Mouse (Mus musculus): ENCODE measurements around the gene B4galnt4. TPM values are rescaled to one million over a fixed set of nuclear protein-coding genes. Genes with fewer than 3 reads are reported as not detected.

B4galnt4 gene
- total RNA-seq, 1 experiment = 31.1 TPM

DNA sequence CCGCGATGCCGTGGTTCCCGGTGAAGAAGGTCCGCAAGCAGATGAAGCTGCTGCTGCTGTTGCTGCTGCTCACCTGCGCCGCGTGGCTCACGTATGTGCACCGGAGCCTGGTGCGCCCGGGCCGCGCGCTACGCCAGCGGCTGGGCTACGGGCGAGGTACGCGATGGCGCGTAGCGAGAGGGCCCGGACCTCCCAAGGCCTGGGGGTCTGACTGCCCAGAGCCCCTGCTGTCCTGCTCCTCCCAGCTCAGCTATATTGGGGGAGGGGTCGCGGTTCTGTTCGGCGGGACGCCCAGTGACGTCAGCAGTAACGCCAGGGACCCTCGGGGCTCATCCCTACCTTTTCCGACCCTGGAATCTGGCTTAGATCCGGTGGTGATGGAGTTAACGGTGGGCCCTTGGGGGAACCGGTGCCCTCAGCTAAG is 377 bp downstream of the B4galnt4 start:
- Histone ChIP-seq H3K4me1 (ENCODE audit: control insufficient read depth in 2 of 2, insufficient read depth in 2 of 2, low read length in 2 of 2, poor library complexity in 1 of 2) (peaks cover 8 to 15% of the 10 kb centered on the region in 2 experiments), H3K4me3 (ENCODE audit: insufficient read depth in 1 of 2, low read depth in 1 of 2, low read length in 2 of 2, poor library complexity in 1 of 2, severe bottlenecking in 1 of 2) (peak overlapping the region; percentile 81 to 90), H3K9ac (ENCODE audit: insufficient read depth, low read depth, low read length, poor library complexity, severe bottlenecking) (peak overlapping the region; percentile 74), H3K9me3 (ENCODE audit: control insufficient read depth, insufficient read depth, low read depth, low read length) (no peaks in the 10 kb centered on the region), H3K27ac (ENCODE audit: insufficient read depth, low read depth, low read length, poor library complexity, severe bottlenecking) (no peak overlapping the region), H3K36me3 (ENCODE audit: control insufficient read depth, insufficient read depth, low read length, poor library complexity, severe bottlenecking) (peaks cover 17% of the 10 kb centered on the region)
- TF ChIP-seq HCFC1 (IDR thresholded peaks at IDR 0.05; ENCODE audit: borderline replicate concordance, insufficient read depth, low read length) (no peak), ZC3H11A (IDR thresholded peaks at IDR 0.05; ENCODE audit: borderline replicate concordance, low read depth, low read length) (no peak)
- DNase-seq (ENCODE audit: low read depth, low spot score) = no peak
- in situ Hi-C loops (cut with MboI; ENCODE audit: low sequenced_read_pairs in 2 of 2, unreplicated experiment in 2 of 2) = loop anchor here in 1 of 2 experiments (25.0 kb wide), 1 partner anchor 224 kb away; the partner anchor contains the start of genes Odf3, Scgb1c1 and Urah

DNA sequence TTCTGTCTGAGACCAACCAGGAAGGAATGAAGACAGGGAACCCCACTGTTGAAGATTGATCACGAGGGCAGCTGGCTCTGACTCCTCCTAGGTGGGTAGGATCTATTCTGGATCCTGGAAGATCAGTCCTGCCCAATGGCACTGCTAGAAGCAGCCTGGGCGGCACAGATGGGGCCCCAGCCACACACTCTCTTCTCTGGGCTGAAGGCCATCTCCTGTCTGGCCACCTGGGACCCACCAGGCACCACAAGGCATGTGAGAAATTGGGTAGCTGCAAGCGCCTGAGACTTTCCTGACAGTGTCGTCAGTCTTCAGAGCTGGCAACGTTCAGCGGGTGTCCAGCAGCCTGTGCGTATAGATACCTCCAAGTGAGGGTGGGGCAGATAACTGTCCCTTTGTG is 1.6 kb downstream of the B4galnt4 start:
- no peak overlapping the region for H3K27ac ChIP-seq (ENCODE audit: insufficient read depth, low read depth, low read length, poor library complexity, severe bottlenecking)
- TF ChIP-seq CHD2 (IDR thresholded peaks at IDR 0.05; ENCODE audit: low read depth, low read length) = no peak
- TF ChIP-seq ZNF384 (IDR thresholded peaks at IDR 0.05; ENCODE audit: low read depth, low read length) = no peak
- no peak for TF ChIP-seq HCFC1 (IDR thresholded peaks at IDR 0.05; ENCODE audit: borderline replicate concordance, insufficient read depth, low read length)
- no peak for TF ChIP-seq MAFK (IDR thresholded peaks at IDR 0.05; ENCODE audit: insufficient read depth, low read depth, low read length)
- TF ChIP-seq ZC3H11A (IDR thresholded peaks at IDR 0.05; ENCODE audit: borderline replicate concordance, low read depth, low read length) = no peak
- peaks cover 8 to 12% of the 10 kb centered on the region in 2 experiments for H3K4me1 ChIP-seq (ENCODE audit: control insufficient read depth in 2 of 2, insufficient read depth in 2 of 2, low read length in 2 of 2, poor library complexity in 1 of 2)
- H3K36me3 ChIP-seq (ENCODE audit: control insufficient read depth, insufficient read depth, low read length, poor library complexity, severe bottlenecking) = peaks cover 19% of the 10 kb centered on the region
- in situ Hi-C loops (cut with MboI; ENCODE audit: low sequenced_read_pairs in 2 of 2, unreplicated experiment in 2 of 2) = loop anchor here in 1 of 2 experiments (25.0 kb wide), 1 partner anchor 225 kb away; the partner anchor contains the start of genes Odf3, Scgb1c1 and Urah
- DNase-seq (ENCODE audit: low read depth, low spot score) = no peak
- no peak overlapping the region for H3K9ac ChIP-seq (ENCODE audit: insufficient read depth, low read depth, low read length, poor library complexity, severe bottlenecking)
- no peaks in the 10 kb centered on the region for H3K9me3 ChIP-seq (ENCODE audit: control insufficient read depth, insufficient read depth, low read depth, low read length)
- H3K4me3 ChIP-seq (ENCODE audit: insufficient read depth in 1 of 2, low read depth in 1 of 2, low read length in 2 of 2, poor library complexity in 1 of 2, severe bottlenecking in 1 of 2) = no peak overlapping the region

DNA sequence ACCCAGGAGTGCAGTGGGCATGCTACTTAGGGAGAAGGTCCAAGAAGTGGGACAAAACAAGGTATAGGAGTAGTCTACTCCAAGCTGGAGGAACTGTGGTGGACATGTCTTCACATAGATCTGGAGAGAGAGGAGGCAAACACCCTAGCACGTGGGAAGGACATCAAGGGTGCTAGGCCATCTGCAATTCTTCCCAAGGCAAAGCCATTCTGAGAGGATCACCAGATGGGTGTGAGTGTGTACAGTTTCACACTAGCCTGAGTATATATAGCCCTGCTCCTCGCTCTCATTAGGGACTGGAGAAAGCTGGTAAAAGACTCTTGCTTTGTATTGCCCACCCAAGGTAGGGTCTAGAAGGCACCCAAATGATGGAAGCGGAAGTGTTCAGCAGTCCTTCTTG is 2.4 kb downstream of the B4galnt4 start:
- H3K9me3 ChIP-seq (ENCODE audit: control insufficient read depth, insufficient read depth, low read depth, low read length) = no peaks in the 10 kb centered on the region
- no peak overlapping the region for H3K9ac ChIP-seq (ENCODE audit: insufficient read depth, low read depth, low read length, poor library complexity, severe bottlenecking)
- no peak for TF ChIP-seq ZNF384 (IDR thresholded peaks at IDR 0.05; ENCODE audit: low read depth, low read length)
- no peak for TF ChIP-seq HCFC1 (IDR thresholded peaks at IDR 0.05; ENCODE audit: borderline replicate concordance, insufficient read depth, low read length)
- TF ChIP-seq MAFK (IDR thresholded peaks at IDR 0.05; ENCODE audit: insufficient read depth, low read depth, low read length) = no peak
- TF ChIP-seq ZC3H11A (IDR thresholded peaks at IDR 0.05; ENCODE audit: borderline replicate concordance, low read depth, low read length) = no peak
- TF ChIP-seq CHD2 (IDR thresholded peaks at IDR 0.05; ENCODE audit: low read depth, low read length) = no peak
- H3K4me3 ChIP-seq (ENCODE audit: insufficient read depth in 1 of 2, low read depth in 1 of 2, low read length in 2 of 2, poor library complexity in 1 of 2, severe bottlenecking in 1 of 2) = no peak overlapping the region
- DNase-seq (ENCODE audit: low read depth, low spot score) = no peak
- peaks cover 26% of the 10 kb centered on the region for H3K36me3 ChIP-seq (ENCODE audit: control insufficient read depth, insufficient read depth, low read length, poor library complexity, severe bottlenecking)
- in situ Hi-C loops (cut with MboI; ENCODE audit: low sequenced_read_pairs in 2 of 2, unreplicated experiment in 2 of 2) = loop anchor here in 1 of 2 experiments (25.0 kb wide), 1 partner anchor 226 kb away; the partner anchor contains the start of genes Odf3, Scgb1c1 and Urah
- H3K4me1 ChIP-seq (ENCODE audit: control insufficient read depth in 2 of 2, insufficient read depth in 2 of 2, low read length in 2 of 2, poor library complexity in 1 of 2) = peaks cover 8 to 11% of the 10 kb centered on the region in 2 experiments; a peak in 3 of 4 replicates
- no peak overlapping the region for H3K27ac ChIP-seq (ENCODE audit: insufficient read depth, low read depth, low read length, poor library complexity, severe bottlenecking)

DNA sequence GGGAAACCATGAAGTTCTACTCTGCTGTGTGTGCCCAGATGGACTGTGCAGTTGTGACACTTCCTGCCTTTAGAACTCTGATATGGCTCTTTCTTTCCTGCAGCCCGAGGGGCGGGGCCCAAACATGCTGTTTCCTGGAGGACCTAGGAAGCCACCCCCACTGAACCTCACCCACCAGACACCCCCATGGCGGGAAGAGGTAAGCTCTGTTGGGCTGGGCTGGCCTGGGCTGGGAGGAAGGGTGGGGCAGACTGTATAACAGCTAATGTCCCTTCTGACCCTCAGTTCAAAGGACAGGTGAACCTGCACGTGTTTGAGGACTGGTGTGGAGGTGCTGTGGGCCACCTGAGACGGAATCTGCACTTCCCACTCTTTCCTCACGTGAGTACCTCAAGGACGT is 3.3 kb downstream of the B4galnt4 start:
- H3K27ac ChIP-seq (ENCODE audit: insufficient read depth, low read depth, low read length, poor library complexity, severe bottlenecking) = no peak overlapping the region
- no peak for DNase-seq (ENCODE audit: low read depth, low spot score)
- no peak overlapping the region for H3K4me3 ChIP-seq (ENCODE audit: insufficient read depth in 1 of 2, low read depth in 1 of 2, low read length in 2 of 2, poor library complexity in 1 of 2, severe bottlenecking in 1 of 2)
- in situ Hi-C loops (cut with MboI; ENCODE audit: low sequenced_read_pairs in 2 of 2, unreplicated experiment in 2 of 2) = loop anchor here in 1 of 2 experiments (25.0 kb wide), 1 partner anchor 227 kb away; the partner anchor contains the start of genes Odf3, Scgb1c1 and Urah
- no peak overlapping the region for H3K9ac ChIP-seq (ENCODE audit: insufficient read depth, low read depth, low read length, poor library complexity, severe bottlenecking)
- H3K9me3 ChIP-seq (ENCODE audit: control insufficient read depth, insufficient read depth, low read depth, low read length) = no peaks in the 10 kb centered on the region
- no peak for TF ChIP-seq MAFK (IDR thresholded peaks at IDR 0.05; ENCODE audit: insufficient read depth, low read depth, low read length)
- H3K36me3 ChIP-seq (ENCODE audit: control insufficient read depth, insufficient read depth, low read length, poor library complexity, severe bottlenecking) = peaks cover 26% of the 10 kb centered on the region
- peaks cover 5 to 13% of the 10 kb centered on the region in 2 experiments; a peak in 3 of 4 replicates for H3K4me1 ChIP-seq (ENCODE audit: control insufficient read depth in 2 of 2, insufficient read depth in 2 of 2, low read length in 2 of 2, poor library complexity in 1 of 2)

DNA sequence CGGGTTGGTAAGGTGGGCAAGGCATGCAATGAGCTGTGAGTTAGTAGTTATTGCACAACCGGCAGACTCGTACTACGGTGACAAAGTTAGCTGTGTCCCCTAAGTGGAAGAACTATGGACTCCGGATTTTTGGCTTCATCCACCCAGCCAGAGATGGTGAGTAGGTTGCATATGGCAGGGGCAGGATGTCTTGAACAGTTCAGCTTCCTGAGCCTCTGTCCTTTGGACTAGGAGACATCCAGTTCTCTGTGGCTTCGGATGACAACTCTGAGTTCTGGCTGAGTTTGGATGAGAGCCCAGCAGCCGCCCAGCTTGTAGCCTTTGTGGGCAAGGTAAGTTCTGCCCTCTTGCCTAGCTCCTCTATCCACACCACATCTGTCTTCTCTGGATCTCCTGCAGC is 3.7 kb downstream of the B4galnt4 start:
- TF ChIP-seq ZNF384 (IDR thresholded peaks at IDR 0.05; ENCODE audit: low read depth, low read length) (no peak), CHD2 (IDR thresholded peaks at IDR 0.05; ENCODE audit: low read depth, low read length) (no peak), ZC3H11A (IDR thresholded peaks at IDR 0.05; ENCODE audit: borderline replicate concordance, low read depth, low read length) (no peak), HCFC1 (IDR thresholded peaks at IDR 0.05; ENCODE audit: borderline replicate concordance, insufficient read depth, low read length) (no peak), MAFK (IDR thresholded peaks at IDR 0.05; ENCODE audit: insufficient read depth, low read depth, low read length) (no peak)
- no peaks in the 10 kb centered on the region for H3K9me3 ChIP-seq (ENCODE audit: control insufficient read depth, insufficient read depth, low read depth, low read length)
- DNase-seq (ENCODE audit: low read depth, low spot score) = no peak
- H3K36me3 ChIP-seq (ENCODE audit: control insufficient read depth, insufficient read depth, low read length, poor library complexity, severe bottlenecking) = peaks cover 26% of the 10 kb centered on the region
- in situ Hi-C loops (cut with MboI; ENCODE audit: low sequenced_read_pairs in 2 of 2, unreplicated experiment in 2 of 2) = loop anchor here in 1 of 2 experiments (25.0 kb wide), 1 partner anchor 227 kb away; the partner anchor contains the start of genes Odf3, Scgb1c1 and Urah
- H3K27ac ChIP-seq (ENCODE audit: insufficient read depth, low read depth, low read length, poor library complexity, severe bottlenecking) = no peak overlapping the region
- H3K9ac ChIP-seq (ENCODE audit: insufficient read depth, low read depth, low read length, poor library complexity, severe bottlenecking) = no peak overlapping the region
- no peak overlapping the region for H3K4me3 ChIP-seq (ENCODE audit: insufficient read depth in 1 of 2, low read depth in 1 of 2, low read length in 2 of 2, poor library complexity in 1 of 2, severe bottlenecking in 1 of 2)
- peaks cover 5 to 13% of the 10 kb centered on the region in 2 experiments; a peak in 3 of 4 replicates for H3K4me1 ChIP-seq (ENCODE audit: control insufficient read depth in 2 of 2, insufficient read depth in 2 of 2, low read length in 2 of 2, poor library complexity in 1 of 2)

Data from ES-E14 (cell line).